Mouse (Mus musculus): ENCODE results near the gene Rps6.

DNA sequence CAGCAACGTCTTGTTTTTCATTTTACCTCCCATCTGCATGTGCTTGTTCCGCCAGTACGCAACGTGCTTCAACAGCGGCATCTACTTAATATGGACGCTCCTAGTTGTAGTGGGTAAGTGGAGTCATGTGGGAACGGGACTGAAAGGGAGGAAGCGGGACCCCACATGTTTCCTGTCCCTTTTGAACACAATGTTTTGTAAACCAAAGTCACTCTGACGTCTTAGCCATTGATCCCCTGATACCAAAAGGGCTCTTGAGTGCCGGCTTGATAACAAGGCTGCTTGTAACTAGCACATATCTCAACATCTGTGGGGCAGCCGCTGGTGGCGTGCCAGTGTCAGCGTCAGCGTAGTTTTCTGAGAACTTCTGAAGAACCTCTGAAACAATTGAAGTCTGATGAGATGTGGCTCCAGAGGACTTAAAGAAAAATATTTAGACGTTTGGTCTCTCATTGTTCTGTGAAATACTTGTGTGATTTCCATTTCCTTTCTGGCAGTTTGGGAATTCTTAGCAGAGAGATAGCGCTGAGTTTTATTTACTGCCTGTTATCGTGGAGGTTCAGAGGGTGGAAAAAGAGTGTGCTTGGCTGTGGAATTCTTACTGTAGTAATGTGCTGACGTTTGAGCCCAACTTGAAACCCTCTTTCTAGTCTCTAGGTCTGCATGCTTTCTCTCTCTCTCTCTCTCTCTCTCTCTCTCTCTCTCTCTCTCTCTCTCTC, 29.1 kb upstream of the Rps6 start:
- no peak for TF ChIP-seq CTCF (IDR thresholded peaks at IDR 0.05; ENCODE audit: low read depth, low read length)
- TF ChIP-seq POLR2A (IDR thresholded peaks at IDR 0.05; ENCODE audit: insufficient read depth, low read length): no peak
- no peak for TF ChIP-seq EP300 (IDR thresholded peaks at IDR 0.05; ENCODE audit: insufficient read depth, low read depth, low read length)

Measured in ES-Bruce4 (cell line).